Mouse (Mus musculus) right cerebral cortex, postnatal 4 days (tissue): Measurements from ENCODE around the gene Atp1a2.

Source experiments
- DNase-seq: peaks from one replicate; pipeline ENCODE4 v3.0.0-alpha.2; 2022

Atp1a2 gene

GRCm38 (mm10) chr1:172302851-172303250 lies 5.0 kb upstream of the Atp1a2 start:
- peak; percentile 6 for DNase-seq

GRCm38 (mm10) chr1:172302311-172302710 lies 4.4 kb upstream of the Atp1a2 start:
- no peak for DNase-seq

- DNase-seq = no peak
Measured at GRCm38 (mm10) chr1:172301180-172301579, 3.3 kb upstream of the Atp1a2 start.

DNA sequence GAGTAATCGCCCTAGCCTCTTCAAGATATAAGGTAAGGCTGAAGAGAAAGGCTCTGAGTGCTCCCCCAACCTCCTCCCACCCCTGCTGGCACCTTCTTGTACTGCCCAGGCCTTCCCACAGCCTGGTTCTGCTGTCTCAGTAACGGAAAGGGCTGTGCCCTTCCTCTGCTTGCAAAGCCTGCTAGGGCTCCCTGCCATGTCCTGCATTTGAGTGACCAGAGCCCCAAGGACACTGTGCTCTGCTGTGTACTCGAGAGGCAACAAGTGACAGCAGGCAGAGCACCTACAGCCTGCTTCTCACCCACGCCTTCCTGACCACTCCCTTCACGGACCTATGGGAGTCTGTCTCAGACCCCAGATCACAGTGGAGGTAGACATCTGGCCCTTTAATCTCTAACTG lies 2.4 kb upstream of the Atp1a2 start:
- DNase-seq = no peak

DNA sequence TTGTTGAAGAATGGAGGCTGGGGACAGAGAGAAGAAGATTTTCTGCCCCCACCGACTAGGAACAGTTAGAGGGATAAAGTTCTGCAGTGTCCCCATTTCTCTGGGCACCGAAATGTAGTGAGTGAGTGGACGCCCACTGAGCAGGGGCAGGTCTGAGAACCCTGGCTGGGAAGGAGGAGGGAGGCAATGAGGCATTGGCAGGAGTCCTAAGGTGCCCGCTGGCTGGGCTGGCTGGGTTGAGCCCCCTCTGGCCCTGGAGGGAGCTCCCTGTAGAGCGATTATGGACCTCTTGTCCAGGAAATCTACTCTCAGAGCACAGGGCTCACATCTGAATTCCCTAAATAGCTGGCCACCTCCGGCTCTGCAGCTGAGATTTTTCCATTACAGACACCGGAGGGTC lies 1.7 kb upstream of the Atp1a2 start:
- no peak for DNase-seq

DNA sequence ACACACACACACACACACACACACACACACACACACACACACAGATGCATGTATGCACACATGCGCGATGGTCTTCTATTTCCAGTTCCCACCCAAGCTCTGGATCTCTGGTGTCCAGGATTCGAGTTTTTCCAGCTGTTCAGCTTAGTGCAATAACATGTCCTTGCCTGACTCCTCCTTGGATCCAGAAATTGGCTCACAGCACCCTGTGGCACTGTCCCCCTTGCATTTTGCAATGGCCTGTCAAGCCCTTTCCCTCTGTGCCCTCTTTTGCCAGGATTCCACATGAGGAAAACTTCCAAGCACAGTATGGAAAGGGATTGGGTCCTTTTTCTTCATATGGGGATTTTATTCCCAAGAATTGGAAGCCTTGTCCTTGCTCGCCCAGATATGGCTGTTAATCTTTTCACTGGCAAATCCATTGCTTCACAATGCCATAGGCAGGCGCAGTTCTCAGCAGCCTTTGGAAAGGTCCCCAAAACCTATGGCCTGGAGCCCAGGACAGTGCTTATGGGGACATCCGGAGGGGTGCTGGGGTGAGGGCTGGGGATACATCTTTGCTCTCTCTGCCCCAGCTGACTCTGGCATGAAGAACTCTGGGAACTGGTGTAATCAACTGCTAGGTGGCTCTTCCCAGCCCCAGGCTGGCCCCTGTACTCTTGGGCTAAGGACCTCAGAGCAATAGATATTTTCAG lies 901 bp downstream of the Atp1a2 start:
- DNase-seq = no peak

DNA sequence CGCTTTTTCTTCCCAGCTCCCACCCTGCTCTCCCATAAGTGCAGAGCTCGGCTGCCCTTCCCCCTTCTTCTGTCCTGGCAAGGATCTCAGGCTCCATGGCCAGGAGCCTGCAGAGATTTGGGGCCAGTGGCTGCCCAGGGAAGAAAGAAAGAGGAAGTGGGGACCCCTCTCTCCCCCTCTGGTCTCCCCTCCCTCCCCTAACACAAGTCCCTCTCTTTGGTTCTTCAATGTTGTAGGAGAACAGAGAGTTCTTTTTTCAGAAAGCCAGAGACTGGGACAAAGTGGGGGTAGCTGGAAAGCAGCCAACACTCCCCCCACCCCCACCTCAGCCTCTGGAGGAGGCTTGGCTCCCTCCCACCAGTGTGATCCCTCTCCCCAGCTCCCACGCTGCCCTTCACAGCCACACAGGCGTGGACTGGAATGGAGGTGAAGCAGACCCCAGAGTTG lies 2.1 kb downstream of the Atp1a2 start:
- DNase-seq = peak; percentile 62

- DNase-seq = no peak
Measured at GRCm38 (mm10) chr1:172293449-172293848, 4.4 kb downstream of the Atp1a2 start.

DNA sequence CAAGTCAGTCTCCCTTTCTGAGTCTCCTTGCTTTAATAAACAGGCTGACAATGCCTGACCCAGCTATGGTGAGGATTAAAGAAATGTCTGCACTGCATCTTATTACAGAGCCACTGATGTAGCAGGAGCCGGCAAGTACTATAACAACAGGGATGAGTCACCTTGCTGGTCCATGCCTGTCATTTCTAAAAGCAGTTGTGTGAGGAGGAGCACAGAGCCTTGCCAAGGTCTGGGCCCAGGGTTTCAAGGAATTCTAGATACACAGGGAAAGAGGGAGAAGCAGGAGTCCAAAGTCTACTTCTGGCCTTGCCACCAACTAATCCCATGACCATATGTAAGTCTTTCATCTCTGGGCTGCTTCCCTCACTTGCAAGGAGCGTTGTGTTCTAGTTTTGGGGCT lies 5.0 kb downstream of the Atp1a2 start:
- no peak for DNase-seq

GRCm38 (mm10) chr1:172289617-172289946 lies 8.3 kb downstream of the Atp1a2 start:
- no peak for DNase-seq

DNA sequence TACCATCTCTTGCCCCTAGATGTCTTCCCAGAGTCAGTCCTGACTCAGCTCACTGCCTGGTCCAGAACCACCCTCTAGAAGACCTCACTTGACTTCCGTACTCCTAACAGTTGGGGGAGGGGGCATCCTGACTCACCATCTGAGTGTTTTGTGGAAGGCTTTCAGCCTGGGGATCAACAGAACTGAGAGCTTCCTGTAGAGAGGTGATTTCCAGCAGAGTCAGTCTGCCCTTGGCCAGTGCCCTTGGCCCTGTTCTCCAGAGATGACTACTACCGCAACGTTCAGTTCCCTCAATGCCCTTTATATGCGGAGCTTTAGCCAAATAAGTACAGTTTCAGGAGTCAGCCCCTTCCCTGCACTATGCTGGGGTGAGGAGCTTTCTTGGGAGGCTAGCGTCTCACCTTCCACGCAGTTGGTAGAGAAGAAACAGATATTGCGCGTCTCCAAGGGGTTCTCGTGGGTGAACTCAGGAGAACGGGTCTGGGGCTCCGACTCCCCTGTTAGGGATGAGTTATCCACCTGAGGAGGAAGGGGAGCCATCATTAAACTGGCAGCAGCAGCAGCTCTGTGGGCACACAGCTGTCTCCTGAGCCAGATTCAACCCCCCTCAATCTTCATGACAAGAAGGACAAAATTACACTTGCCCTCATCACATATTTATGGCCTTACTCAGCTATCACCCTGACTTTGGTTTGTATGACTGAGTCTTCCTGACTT lies 8.8 kb downstream of the Atp1a2 start:
- DNase-seq = no peak

GRCm38 (mm10) chr1:172286740-172287139 lies 11.1 kb downstream of the Atp1a2 start:
- DNase-seq = no peak

- no peak for DNase-seq
Measured at GRCm38 (mm10) chr1:172284221-172284620, 13.6 kb downstream of the Atp1a2 start.

DNA sequence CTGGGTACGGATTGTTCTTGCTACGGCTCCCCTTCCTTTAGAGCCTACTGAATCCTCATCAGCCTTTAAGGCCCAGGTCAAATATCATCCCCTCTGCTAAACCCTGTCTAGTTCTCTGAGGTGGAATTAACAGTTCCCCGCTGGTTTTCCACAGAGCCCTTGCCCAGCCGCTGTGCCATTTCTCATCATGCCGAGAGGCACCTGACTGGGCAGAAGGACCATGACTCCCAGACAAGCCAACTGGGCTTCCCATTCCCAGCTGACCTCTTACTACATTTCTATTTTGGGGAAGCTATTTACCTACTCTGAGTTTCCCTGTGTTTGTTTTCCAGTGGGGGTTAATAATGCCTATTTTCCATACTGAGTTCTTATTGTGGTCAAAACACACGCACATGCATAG lies 14.8 kb downstream of the Atp1a2 start:
- DNase-seq = no peak

DNA sequence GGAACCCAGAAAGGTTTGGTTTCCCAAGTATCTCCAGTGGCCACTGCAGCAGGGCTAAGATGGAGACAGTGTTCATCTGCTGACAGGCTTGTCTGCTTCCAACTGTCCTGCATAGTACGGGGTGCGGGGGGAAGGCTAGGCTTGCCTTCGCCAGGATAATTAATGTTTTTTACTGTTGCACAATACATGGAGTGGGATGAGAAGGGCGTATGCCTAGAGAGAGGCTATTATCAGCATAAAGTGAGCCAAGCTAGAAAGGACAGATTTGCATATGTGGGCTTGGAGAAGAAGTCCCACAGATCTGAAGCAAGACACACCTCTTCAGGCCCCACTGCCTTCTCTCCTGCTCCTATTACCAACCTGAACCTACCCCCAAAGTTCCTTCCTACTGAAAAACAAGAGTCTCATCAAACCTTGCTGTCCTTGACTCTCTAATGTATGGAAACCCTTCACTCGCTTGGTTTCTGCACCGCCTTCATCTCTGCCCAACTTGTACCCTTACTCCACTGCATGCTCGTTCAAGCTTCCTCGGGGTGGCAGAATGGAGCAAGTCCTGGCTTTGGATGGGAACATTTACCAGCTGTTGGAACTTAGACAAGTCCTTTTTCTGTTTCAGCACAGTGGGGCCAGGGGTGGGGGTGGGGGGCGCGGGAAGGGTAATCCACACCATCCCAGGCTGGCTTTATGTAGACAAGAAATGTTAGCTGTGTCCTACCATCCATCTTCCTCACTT lies 16.2 kb downstream of the Atp1a2 start:
- DNase-seq = no peak

DNA sequence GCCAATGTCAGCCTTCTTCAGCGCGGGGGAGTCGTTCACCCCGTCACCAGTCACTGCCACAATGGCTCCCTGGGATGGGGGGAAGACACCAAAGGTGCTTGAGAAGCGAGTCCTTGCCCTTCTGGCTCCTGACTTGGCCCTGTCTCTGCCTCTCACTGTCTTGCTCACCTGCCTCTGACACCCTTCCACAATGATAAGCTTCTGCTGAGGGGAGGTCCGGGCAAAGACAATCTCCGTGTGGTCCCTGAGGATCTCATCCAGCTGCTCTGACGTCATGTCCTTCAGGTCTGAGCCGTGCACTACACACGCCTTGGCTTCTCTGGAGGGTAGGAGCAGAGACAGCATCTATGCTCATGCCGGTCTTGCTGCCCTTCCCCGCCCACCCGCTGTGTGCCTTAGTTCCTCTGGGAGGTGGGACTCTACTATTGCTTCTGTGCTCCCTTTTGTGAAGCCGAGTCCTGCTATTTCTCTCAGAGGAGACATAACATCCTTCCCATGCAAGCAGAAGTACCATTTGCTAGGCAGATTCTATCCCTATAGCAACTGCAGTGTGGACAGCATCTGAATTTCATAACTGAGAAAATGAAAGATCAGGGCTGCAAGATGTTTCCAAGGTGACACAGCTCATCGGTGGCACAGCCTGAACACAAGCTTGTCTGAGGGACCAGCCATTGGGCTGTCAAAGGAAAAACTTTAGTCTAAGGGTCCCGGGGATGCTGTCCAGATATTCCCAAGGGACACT lies 17.9 kb downstream of the Atp1a2 start:
- no peak for DNase-seq

- no peak for DNase-seq
Measured at GRCm38 (mm10) chr1:172278328-172278727, 19.5 kb downstream of the Atp1a2 start.

DNA sequence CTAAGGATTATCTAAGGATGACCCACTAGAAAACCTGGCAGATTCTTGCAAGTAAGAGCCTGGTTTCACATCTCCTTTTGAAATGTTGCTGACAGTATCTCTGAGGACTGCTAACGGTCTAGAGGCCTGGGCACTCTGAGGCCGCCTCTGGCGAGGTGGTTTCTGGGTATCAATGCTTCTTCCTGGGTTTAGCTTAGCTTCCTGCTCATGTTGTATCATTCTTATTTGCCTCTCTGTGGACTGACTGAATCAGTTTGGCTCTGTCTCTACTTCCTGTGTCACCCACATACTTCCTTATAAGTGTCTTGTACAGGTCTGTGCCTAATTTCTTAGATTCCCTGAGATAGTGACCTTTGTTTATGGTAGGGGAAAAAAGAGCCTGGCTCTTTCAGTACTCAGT lies 20.7 kb downstream of the Atp1a2 start:
- DNase-seq = no peak

- no peak for DNase-seq
Measured at GRCm38 (mm10) chr1:172274547-172274946, 23.3 kb downstream of the Atp1a2 start.

DNA sequence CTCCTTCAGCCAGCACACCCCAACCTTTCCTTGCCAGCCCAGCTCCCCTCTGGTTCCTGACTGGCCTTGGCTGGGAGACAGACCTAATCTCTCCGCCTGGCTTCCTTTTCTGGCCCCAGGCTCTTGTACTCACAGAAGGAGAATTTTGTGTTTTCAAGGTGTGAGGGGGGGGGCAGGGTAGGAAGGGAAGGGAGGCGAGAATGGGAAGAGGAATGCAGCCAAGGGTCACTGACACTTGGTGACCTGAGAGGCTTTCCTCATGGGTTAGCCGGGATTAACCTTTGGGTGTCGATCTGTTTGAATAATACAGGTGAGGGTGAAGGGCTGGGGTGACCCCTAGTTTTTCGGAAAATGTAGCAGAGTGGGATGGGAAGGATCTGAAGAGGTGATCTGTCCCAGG lies 23.7 kb downstream of the Atp1a2 start:
- no peak for DNase-seq

GRCm38 (mm10) chr1:172273386-172273785 lies 24.5 kb downstream of the Atp1a2 start:
- no peak for DNase-seq

DNA sequence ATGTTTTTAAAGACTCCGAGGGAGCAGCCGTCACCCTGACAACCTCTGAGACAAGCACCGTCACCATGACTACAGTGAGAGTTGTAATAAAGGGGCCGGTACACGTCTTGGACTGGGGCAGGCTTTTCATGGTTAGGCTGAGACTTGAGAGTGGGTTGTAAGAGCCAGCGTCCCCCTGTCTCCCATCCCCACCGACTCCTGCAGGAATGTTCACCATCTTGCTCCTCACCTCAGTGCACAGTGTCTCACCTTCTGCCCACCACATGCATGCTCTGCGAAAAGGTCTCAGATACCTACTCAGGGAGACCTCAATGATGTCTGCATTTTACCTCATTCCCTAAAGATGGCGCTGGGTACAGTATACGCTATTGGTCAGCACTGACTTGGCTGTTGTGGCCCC lies 26.1 kb downstream of the Atp1a2 start:
- DNase-seq = no peak

DNA sequence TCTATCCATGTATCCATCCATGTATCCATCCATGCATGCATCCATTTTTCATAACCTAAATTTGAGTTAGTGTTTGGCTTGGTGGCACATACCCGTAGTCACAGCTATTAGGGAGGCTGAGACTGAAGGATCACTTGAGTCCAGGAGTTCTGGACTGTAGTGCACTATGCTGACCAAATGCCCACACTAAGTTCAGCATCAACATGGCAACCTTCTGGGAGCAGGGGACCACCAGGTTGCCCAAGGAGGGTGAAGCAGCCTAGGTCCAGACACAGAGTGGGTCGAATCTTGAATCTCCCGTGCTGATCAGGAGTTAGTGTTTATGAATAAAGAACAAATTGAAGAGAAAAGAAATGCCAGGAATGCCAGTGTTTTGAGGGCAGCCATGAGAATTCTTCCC lies 26.7 kb downstream of the Atp1a2 start:
- no peak for DNase-seq
